Comparison of ENCODE assay signal across 28 mouse cellular contexts in the genomic region with DNA sequence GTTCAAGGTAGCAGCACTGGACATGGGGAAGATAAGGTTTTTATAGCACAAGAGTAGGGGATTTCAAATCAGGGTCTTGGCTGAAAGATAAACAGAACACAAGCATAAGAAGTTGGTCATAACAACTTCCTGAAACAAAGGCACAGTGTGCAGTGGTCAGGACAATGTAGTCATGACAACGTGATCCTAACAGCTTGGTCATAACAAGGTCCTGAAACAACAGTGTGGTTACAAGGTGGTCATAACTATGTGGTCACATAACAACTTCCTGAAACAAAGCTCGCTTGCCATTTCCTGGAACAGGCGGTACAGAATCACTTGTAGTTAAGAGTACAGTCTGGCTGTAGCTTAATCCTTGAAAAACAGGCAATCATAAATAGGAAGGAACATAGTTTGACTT. TPM values are rescaled to one million over a fixed set of nuclear protein-coding genes. Genes with fewer than 3 reads are reported as not detected.
DNase-seq lines count a peak whose midpoint lies in the region; ATAC-seq lines count a peak whose summit lies in the region.
"Had no signal": no experiment of that assay in that cellular context is flagged by ENCODE, and none has a peak within 500 bp of the region (broad histone marks: within the 10 kb centered on the region; RNA-seq: fewer than 3 reads in every experiment).

No protein-coding gene starts in this region.

- no peak overlapping the region for H3K4me2 ChIP-seq in limb, embryonic 11.5 days (ENCODE audit: low read depth, severe bottlenecking)
- no peak overlapping the region for H3K4me2 ChIP-seq in kidney, embryonic 15.5 days
- H3K4me2 ChIP-seq: embryonic facial prominence, embryonic 12.5 days; limb, embryonic 12.5 days; liver, embryonic 11.5 days; lung, embryonic 14.5 days had no signal

- H3K9ac ChIP-seq in limb, embryonic 11.5 days (ENCODE audit: low read length) = no peak overlapping the region
- no peak overlapping the region for H3K9ac ChIP-seq in kidney, embryonic 15.5 days
- H3K9ac ChIP-seq: embryonic facial prominence, embryonic 12.5 days; forebrain, postnatal 0 days; limb, embryonic 12.5 days; lung, embryonic 14.5 days had no signal

- ATAC-seq in limb, embryonic 11.5 days (ENCODE audit: insufficient number of reproducible peaks, low FRiP score, low TSS enrichment, low read depth) = no peak
- peak; percentile 99 for ATAC-seq in megakaryocyte, adult 5-6 weeks (ENCODE audit: poor library complexity, severe bottlenecking)
- ATAC-seq in kidney, embryonic 15.5 days (replicated peaks; ENCODE audit: low FRiP score) = no peak
- ATAC-seq: activated CD4-positive, CD25-positive, alpha-beta regulatory T cell, adult 4 months; CD4-positive, CD25-positive, alpha-beta regulatory T cell, adult 4 months; forebrain, postnatal 0 days; hindbrain, postnatal 0 days; intestine, postnatal 0 days had no signal

- no peaks in the 10 kb centered on the region for H3K9me3 ChIP-seq in limb, embryonic 11.5 days (ENCODE audit: control insufficient read depth, low read length)
- H3K9me3 ChIP-seq in limb, embryonic 10.5 days (replicated peaks) = no peaks in the 10 kb centered on the region
- no peaks in the 10 kb centered on the region for H3K9me3 ChIP-seq in kidney, embryonic 15.5 days (replicated peaks)
- H3K9me3 ChIP-seq: embryonic facial prominence, embryonic 12.5 days; heart, embryonic 10.5 days; limb, embryonic 12.5 days had no signal

- intact Hi-C loops in gastrocnemius, postnatal 36 days (cut with DNase I) = loop anchor here (10.0 kb wide), 1 partner anchor 195 kb away; no protein-coding TSS in a partner anchor

- H3K36me3 ChIP-seq in limb, embryonic 11.5 days (ENCODE audit: control insufficient read depth, insufficient read depth, low read length) = no peaks in the 10 kb centered on the region
- no peaks in the 10 kb centered on the region for H3K36me3 ChIP-seq in limb, embryonic 10.5 days
- no peaks in the 10 kb centered on the region for H3K36me3 ChIP-seq in kidney, embryonic 15.5 days
- H3K36me3 ChIP-seq: embryonic facial prominence, embryonic 12.5 days; heart, embryonic 10.5 days; hindbrain, embryonic 10.5 days; limb, embryonic 12.5 days had no signal

- 71% methylated on average over 3 of the region's 3 CpGs for WGBS in limb, embryonic 11.5 days
- 87% methylated on average over 3 of the region's 3 CpGs for WGBS in limb, embryonic 10.5 days
- 66% methylated on average over 3 of the region's 3 CpGs for WGBS in kidney, embryonic 15.5 days

- 0 out of 2 replicates have a peak overlapping the region, but pooled peaks have one; percentile 45 for H3K27ac ChIP-seq in limb, embryonic 11.5 days (replicated peaks; ENCODE audit: low read depth, low read length)
- H3K27ac ChIP-seq in limb, embryonic 10.5 days = no peak overlapping the region
- no peak overlapping the region for H3K27ac ChIP-seq in kidney, embryonic 15.5 days
- H3K27ac ChIP-seq: embryonic facial prominence, embryonic 12.5 days; heart, embryonic 10.5 days; hindbrain, embryonic 10.5 days; hindbrain, postnatal 0 days; limb, embryonic 12.5 days had no signal

- H3K4me3 ChIP-seq in limb, embryonic 11.5 days (ENCODE audit: low read depth, low read length) = no peak overlapping the region
- H3K4me3 ChIP-seq in limb, embryonic 10.5 days = no peak overlapping the region
- H3K4me3 ChIP-seq in kidney, embryonic 15.5 days (replicated peaks) = no peak overlapping the region
- H3K4me3 ChIP-seq: embryonic facial prominence, embryonic 12.5 days; heart, embryonic 10.5 days; hindbrain, embryonic 10.5 days; limb, embryonic 12.5 days; megakaryocyte, embryonic 14.5 days; myocyte had no signal

- DNase-seq in limb, embryonic 11.5 days (ENCODE audit: low spot score) = no peak
- DNase-seq in limb, embryonic 10.5 days (ENCODE audit: low spot score) = no peak
- peak; percentile 87 for DNase-seq in 416B (ENCODE audit: low read depth)
- DNase-seq in c-Kit-positive CD71-negative TER-119-negative erythroid progenitor cells, embryonic 14.5 days (ENCODE audit: low read depth) = peak; percentile 40
- DNase-seq in left cerebral cortex, adult 8-10 months (ENCODE audit: low spot score in 2 of 2) = no peak
- no peak for DNase-seq in gastrocnemius, postnatal 36 days
- DNase-seq: adrenal gland, adult 8-10 months; cerebellum, adult 18-20 months; cerebellum, postnatal 14 days; forebrain, postnatal 0 days; kidney, postnatal 4 days; layer of hippocampus, adult 9-11 months; lung, embryonic 14.5 days; midbrain, embryonic 14.5 days; thymus, postnatal 25 days had no signal

- no peaks in the 10 kb centered on the region for H3K27me3 ChIP-seq in limb, embryonic 11.5 days (ENCODE audit: control insufficient read depth, insufficient read depth, low read length)
- 0 out of 2 replicates have a peak, but pooled peaks cover 4% of the 10 kb centered on the region for H3K27me3 ChIP-seq in limb, embryonic 10.5 days (ENCODE audit: low read depth, poor library complexity, severe bottlenecking)
- no peaks in the 10 kb centered on the region for H3K27me3 ChIP-seq in kidney, embryonic 15.5 days
- H3K27me3 ChIP-seq: embryonic facial prominence, embryonic 12.5 days; limb, embryonic 12.5 days had no signal

- H3K4me1 ChIP-seq in limb, embryonic 11.5 days (ENCODE audit: control insufficient read depth, insufficient read depth, low read length) = no peaks in the 10 kb centered on the region
- H3K4me1 ChIP-seq in limb, embryonic 10.5 days = peaks cover 12% of the 10 kb centered on the region; the same call in 1 of the 2 replicates
- 0 out of 2 replicates have a peak, but pooled peaks cover 5% of the 10 kb centered on the region for H3K4me1 ChIP-seq in kidney, embryonic 15.5 days
- H3K4me1 ChIP-seq: embryonic facial prominence, embryonic 12.5 days; heart, embryonic 10.5 days; megakaryocyte, embryonic 14.5 days had no signal

RNA-seq across cellular contexts. Expression of a gene that starts 12.7 kb away (rescaled TPM):
- polyA plus RNA-seq in limb, embryonic 11.5 days (2014; fragmentation: Nextera tagmentation; extraction: Ambion mirVana) = 15.9 and 19.3 TPM in 2 replicates
- 13.2 and 20.0 TPM in 2 replicates for polyA plus RNA-seq in limb, embryonic 10.5 days (2016; fragmentation: Nextera tagmentation; extraction: Ambion mirVana)
- total RNA-seq in megakaryocyte, adult 5-6 weeks (2015) = 101 and 108 TPM in 2 replicates
- total RNA-seq in megakaryocyte, adult 5-6 weeks (2017) = 66.1 and 67.4 TPM in 2 replicates
- 1,000 to 10,000 TPM; 1,109 to 1,183 (median 1,132) TPM for total RNA-seq in left cerebral cortex, adult 8-10 months (2022)
- 15.0 and 16.9 TPM in 2 replicates for polyA plus RNA-seq in kidney, embryonic 15.5 days (2015; fragmentation: Nextera tagmentation; extraction: Ambion mirVana)
- total RNA-seq in gastrocnemius, postnatal 36 days (2021) = 1 to 10 TPM; 5.5 to 6.8 TPM
- polyA plus RNA-seq: CD4-positive, CD25-positive, alpha-beta regulatory T cell, adult 4 months had no signal

Comparison
In these comparisons a context has a peak if more than half of its experiments do, and no peak if none do; other contexts are left out.
1. DNase-seq: peak in 416B (single experiment) and c-Kit-positive CD71-negative TER-119-negative erythroid progenitor cells, embryonic 14.5 days (single experiment); none in limb, embryonic 11.5 days (single experiment), limb, embryonic 10.5 days (single experiment), left cerebral cortex, adult 8-10 months (0 of 2) and gastrocnemius, postnatal 36 days (0 of 2).
2. RNA of a gene that starts 12.7 kb away (total RNA-seq): 1,109 to 1,183 TPM in left cerebral cortex, adult 8-10 months; 66.1 to 108 TPM in megakaryocyte, adult 5-6 weeks and 5.5 to 6.8 TPM in gastrocnemius, postnatal 36 days; every median in the first group is over 10 times any median in the second.